Mouse (Mus musculus): ENCODE measurements around the gene Tecpr2. TPM values are rescaled to one million over a fixed set of nuclear protein-coding genes. Genes with fewer than 3 reads are reported as not detected.
A peak's percentile ranks its signal among the peaks of the same experiment; 100 is the strongest.

Gene Tecpr2
- 6.1 and 7.6 TPM in 2 replicates for polyA plus RNA-seq (2014; fragmentation: Nextera tagmentation; extraction: Ambion mirVana)

- Histone ChIP-seq H3K27ac (replicated peaks; ENCODE audit: low read depth, low read length) (peak within 1 kb of the TSS; percentile 90), H3K27me3 (ENCODE audit: control insufficient read depth, insufficient read depth, low read length) (no peaks in the 10 kb centered on the region), H3K4me1 (ENCODE audit: control insufficient read depth, insufficient read depth, low read length) (peaks cover 5% of the 10 kb centered on the region; the same call in 1 of the 2 replicates), H3K36me3 (ENCODE audit: control insufficient read depth, insufficient read depth, low read length) (0 out of 2 replicates have a peak, but pooled peaks cover 4% of the 10 kb centered on the region), H3K4me3 (replicated peaks; ENCODE audit: low read depth, low read length) (peak within 1 kb of the TSS; percentile 83), H3K9ac (replicated peaks; ENCODE audit: low read length) (peak within 1 kb of the TSS; percentile 86), H3K9me3 (ENCODE audit: control insufficient read depth, low read length) (no peaks in the 10 kb centered on the region), H3K4me2 (ENCODE audit: low read length) (peak within 1 kb of the TSS; percentile 91)
- under 1% methylated on average over 74 of the region's 74 CpGs for WGBS
- peak; percentile 100 for ATAC-seq (ENCODE audit: low FRiP score, low TSS enrichment)
- peak; percentile 100 for DNase-seq
These were observed at the start of gene Tecpr2, which contains the start of gene Cinp for GRCm38 (mm10) chr12:110889036-110890020. Gene Tecpr2, plus strand, starts transcription at chr12:110889264. Gene Cinp, minus strand, starts transcription at chr12:110889145.

- DNase-seq (peak; percentile 99), ATAC-seq (ENCODE audit: low FRiP score, low TSS enrichment) (peak; percentile 85)
- under 1% methylated on average over 71 of the region's 71 CpGs for WGBS
- Histone ChIP-seq H3K4me2 (ENCODE audit: low read length) (peak within 1 kb of the TSS; percentile 68), H3K27me3 (ENCODE audit: control insufficient read depth, insufficient read depth, low read length) (peaks cover 17% of the 10 kb centered on the region; the same call in 1 of the 2 replicates), H3K27ac (replicated peaks; ENCODE audit: low read depth, low read length) (peak within 1 kb of the TSS; percentile 50; the same call in 1 of the 2 replicates), H3K4me3 (replicated peaks; ENCODE audit: low read depth, low read length) (peak within 1 kb of the TSS; percentile 70), H3K9me3 (ENCODE audit: control insufficient read depth, low read length) (no peaks in the 10 kb centered on the region), H3K9ac (replicated peaks; ENCODE audit: low read length) (peak within 1 kb of the TSS; percentile 50), H3K36me3 (ENCODE audit: control insufficient read depth, insufficient read depth, low read length) (no peaks in the 10 kb centered on the region), H3K4me1 (ENCODE audit: control insufficient read depth, insufficient read depth, low read length) (peaks cover 14% of the 10 kb centered on the region; the same call in 1 of the 2 replicates)
These were observed 48.5 kb upstream of the Tecpr2 start, which contains the start of gene Mok for GRCm38 (mm10) chr12:110840348-110841198. Gene Mok, minus strand, starts transcription at chr12:110840939.

DNA sequence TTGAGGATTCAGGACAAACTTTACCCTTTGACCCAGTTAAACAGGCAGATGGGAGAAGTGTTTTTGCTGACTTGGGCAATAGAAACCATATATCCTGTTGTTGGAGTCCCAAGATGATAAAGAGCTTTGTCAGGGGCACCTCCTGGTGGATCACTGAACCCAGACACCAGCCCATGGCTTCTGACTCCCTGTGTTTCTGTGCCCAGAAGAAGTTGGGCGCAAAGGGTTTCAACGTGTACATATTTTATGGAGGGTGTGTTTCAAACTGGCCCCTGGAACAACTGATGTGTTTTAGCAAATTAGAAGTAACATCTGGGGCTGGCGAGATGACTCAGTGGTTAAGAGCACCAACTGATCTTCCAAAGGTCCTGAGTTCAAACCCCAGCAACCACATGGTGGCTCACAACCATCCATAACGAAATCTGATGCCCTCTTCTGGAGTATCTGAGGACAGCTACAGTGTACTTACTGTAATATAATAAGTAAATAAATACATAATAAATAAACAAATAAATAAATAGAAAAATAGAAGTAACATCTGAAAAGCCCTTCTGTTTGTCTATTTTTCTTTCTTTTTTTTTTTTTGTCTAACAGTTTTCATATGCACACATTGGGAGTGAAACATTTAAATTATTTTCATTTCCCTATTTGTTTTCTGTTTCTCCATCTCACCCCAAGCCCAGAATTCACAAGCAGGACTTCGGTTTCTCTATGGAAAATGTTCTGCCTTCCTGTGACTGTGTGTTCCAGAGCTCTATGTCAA lies 47.2 kb upstream of the Tecpr2 start:
- ATAC-seq (ENCODE audit: low FRiP score, low TSS enrichment) (no peak), DNase-seq (no peak)
- H3K27me3 ChIP-seq (ENCODE audit: control insufficient read depth, insufficient read depth, low read length), result peaks cover 26% of the 10 kb centered on the region
- WGBS, result 73% methylated on average over 5 of the region's 5 CpGs
- H3K9ac ChIP-seq (replicated peaks; ENCODE audit: low read length), result no peak overlapping the region
- H3K27ac ChIP-seq (replicated peaks; ENCODE audit: low read depth, low read length), result no peak overlapping the region
- H3K4me2 ChIP-seq (ENCODE audit: low read length), result no peak overlapping the region
- H3K4me3 ChIP-seq (replicated peaks; ENCODE audit: low read depth, low read length), result no peak overlapping the region
- no peaks in the 10 kb centered on the region for H3K9me3 ChIP-seq (ENCODE audit: control insufficient read depth, low read length)
- H3K4me1 ChIP-seq (ENCODE audit: control insufficient read depth, insufficient read depth, low read length), result peaks cover 12% of the 10 kb centered on the region; the same call in 1 of the 2 replicates
- no peaks in the 10 kb centered on the region for H3K36me3 ChIP-seq (ENCODE audit: control insufficient read depth, insufficient read depth, low read length)

GRCm38 (mm10) chr12:110843194-110844048 lies 45.6 kb upstream of the Tecpr2 start:
- WGBS, result 20% methylated on average over 32 of the region's 32 CpGs
- Histone ChIP-seq H3K9me3 (ENCODE audit: control insufficient read depth, low read length) (no peaks in the 10 kb centered on the region), H3K9ac (replicated peaks; ENCODE audit: low read length) (0 out of 2 replicates have a peak overlapping the region, but pooled peaks have one; percentile 17), H3K27me3 (ENCODE audit: control insufficient read depth, insufficient read depth, low read length) (peaks cover 26% of the 10 kb centered on the region), H3K4me2 (ENCODE audit: low read length) (peak overlapping the region; percentile 53), H3K4me1 (ENCODE audit: control insufficient read depth, insufficient read depth, low read length) (peaks cover 8% of the 10 kb centered on the region; the same call in 1 of the 2 replicates), H3K27ac (replicated peaks; ENCODE audit: low read depth, low read length) (no peak overlapping the region), H3K36me3 (ENCODE audit: control insufficient read depth, insufficient read depth, low read length) (no peaks in the 10 kb centered on the region), H3K4me3 (replicated peaks; ENCODE audit: low read depth, low read length) (peak overlapping the region; percentile 21)
- DNase-seq (peak; percentile 90), ATAC-seq (ENCODE audit: low FRiP score, low TSS enrichment) (no peak)

DNA sequence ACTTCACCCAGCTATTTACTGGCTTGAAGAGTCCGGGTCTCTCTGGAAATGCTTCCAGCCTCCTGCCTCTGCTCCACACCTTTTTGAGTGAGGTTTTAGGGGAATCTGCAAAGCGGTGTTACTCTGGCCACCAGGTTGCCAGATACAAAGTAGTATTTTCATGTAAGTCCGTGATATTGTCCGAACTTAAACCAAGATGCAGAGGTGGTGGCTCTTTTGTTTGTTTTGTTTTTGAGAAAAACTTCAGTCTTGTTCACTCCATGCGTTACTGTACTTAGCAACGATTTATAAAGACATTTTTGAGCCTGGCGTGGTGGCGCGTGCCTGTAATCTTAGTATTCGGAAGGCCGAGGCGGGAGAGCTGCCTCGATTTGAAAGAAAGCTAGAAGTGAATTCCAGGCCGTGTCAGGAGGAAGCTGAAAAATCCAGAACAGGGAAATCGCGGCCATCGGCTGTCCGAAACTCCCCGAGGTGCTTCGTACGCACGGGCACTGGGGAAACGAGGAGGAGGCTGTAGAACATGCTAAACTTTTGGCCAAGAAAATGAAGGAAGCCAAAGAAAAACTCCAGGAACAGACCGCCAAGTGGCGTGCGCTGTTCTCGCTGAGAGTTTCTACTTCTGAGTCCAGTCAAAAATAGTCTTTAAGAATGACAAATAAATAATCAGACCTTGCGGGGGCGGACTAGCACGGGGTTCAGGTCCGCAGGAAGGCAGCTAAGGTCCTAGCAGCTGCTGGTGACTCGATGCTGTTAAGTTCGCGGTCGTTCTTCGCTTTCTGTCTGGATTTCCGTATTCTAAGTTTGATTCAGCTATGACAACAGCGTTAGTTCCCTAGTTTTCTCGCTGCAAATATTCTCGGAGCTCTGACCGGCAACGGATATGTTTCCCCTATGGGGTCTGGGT lies 44.6 kb upstream of the Tecpr2 start:
- Histone ChIP-seq H3K27me3 (ENCODE audit: control insufficient read depth, insufficient read depth, low read length) (peaks cover 26% of the 10 kb centered on the region), H3K4me1 (ENCODE audit: control insufficient read depth, insufficient read depth, low read length) (peaks cover 9% of the 10 kb centered on the region), H3K4me3 (replicated peaks; ENCODE audit: low read depth, low read length) (peak overlapping the region; percentile 35), H3K9ac (replicated peaks; ENCODE audit: low read length) (peak overlapping the region; percentile 26; the same call in 1 of the 2 replicates), H3K36me3 (ENCODE audit: control insufficient read depth, insufficient read depth, low read length) (no peaks in the 10 kb centered on the region), H3K4me2 (ENCODE audit: low read length) (peak overlapping the region; percentile 53), H3K9me3 (ENCODE audit: control insufficient read depth, low read length) (no peaks in the 10 kb centered on the region), H3K27ac (replicated peaks; ENCODE audit: low read depth, low read length) (no peak overlapping the region)
- no peak for ATAC-seq (ENCODE audit: low FRiP score, low TSS enrichment)
- peak; percentile 31 for DNase-seq
- WGBS, result 2% methylated on average over 42 of the region's 42 CpGs

GRCm38 (mm10) chr12:110845131-110845880 lies 43.8 kb upstream of the Tecpr2 start:
- DNase-seq, result peak; percentile 83
- H3K36me3 ChIP-seq (ENCODE audit: control insufficient read depth, insufficient read depth, low read length), result no peaks in the 10 kb centered on the region

More at GRCm38 (mm10) chr12:110845131-110845880, 43.8 kb upstream of the Tecpr2 start:
- 1% methylated on average over 36 of the region's 36 CpGs for WGBS
- peak; percentile 66 for ATAC-seq (ENCODE audit: low FRiP score, low TSS enrichment)
- Histone ChIP-seq H3K27me3 (ENCODE audit: control insufficient read depth, insufficient read depth, low read length) (peaks cover 26% of the 10 kb centered on the region), H3K9me3 (ENCODE audit: control insufficient read depth, low read length) (no peaks in the 10 kb centered on the region), H3K27ac (replicated peaks; ENCODE audit: low read depth, low read length) (no peak overlapping the region), H3K9ac (replicated peaks; ENCODE audit: low read length) (peak overlapping the region; percentile 26; the same call in 1 of the 2 replicates), H3K4me2 (ENCODE audit: low read length) (peak overlapping the region; percentile 53), H3K4me1 (ENCODE audit: control insufficient read depth, insufficient read depth, low read length) (peaks cover 5% of the 10 kb centered on the region; the same call in 1 of the 2 replicates), H3K4me3 (replicated peaks; ENCODE audit: low read depth, low read length) (peak overlapping the region; percentile 35)
